Comparison of ENCODE assay signal across 8 mouse cellular contexts in genomic region chr11:70410297-70410643, GRCm38 (mm10). TPM values are rescaled to one million over a fixed set of nuclear protein-coding genes. Genes with fewer than 3 reads are reported as not detected.
DNase-seq lines count a peak whose midpoint lies in the region; ATAC-seq and TF ChIP-seq lines count a peak whose summit lies in the region.

No protein-coding gene starts in this region.

- H3K9ac ChIP-seq in heart, adult 2 months (ENCODE audit: low read depth, low read length): peak overlapping the region; percentile 72; the same call in 1 of the 2 replicates
- H3K9ac ChIP-seq in CH12.LX (ENCODE audit: insufficient read depth, low read depth): peak overlapping the region; percentile 37
- peak overlapping the region; percentile 99 for H3K9ac ChIP-seq in forebrain, embryonic 16.5 days (replicated peaks; ENCODE audit: low read depth, low read length)
- peak overlapping the region; percentile 95 for H3K9ac ChIP-seq in liver, embryonic 16.5 days (ENCODE audit: low read depth, low read length)

- no peaks in the 10 kb centered on the region; the same call in 1 of the 2 replicates for H3K4me1 ChIP-seq in heart, adult 2 months (ENCODE audit: control insufficient read depth, insufficient read depth, low read length)
- peaks cover 12 to 49% of the 10 kb centered on the region in 2 experiments for H3K4me1 ChIP-seq in CH12.LX (ENCODE audit: control insufficient read depth in 1 of 2, insufficient read depth in 2 of 2)
- peaks cover 19% of the 10 kb centered on the region for H3K4me1 ChIP-seq in forebrain, embryonic 16.5 days (replicated peaks; ENCODE audit: control insufficient read depth, insufficient read depth, low read length)
- peaks cover 20% of the 10 kb centered on the region for H3K4me1 ChIP-seq in liver, embryonic 16.5 days (ENCODE audit: control insufficient read depth, low read depth, low read length)

- H3K36me3 ChIP-seq in heart, adult 2 months (ENCODE audit: control insufficient read depth, insufficient read depth, low read length): no peaks in the 10 kb centered on the region; the same call in 1 of the 2 replicates
- H3K36me3 ChIP-seq in CH12.LX (replicated peaks in 1 of 2; ENCODE audit: control insufficient read depth in 1 of 2, insufficient read depth in 1 of 2, low read length in 1 of 2): peaks cover 10 to 34% of the 10 kb centered on the region in 2 experiments
- H3K36me3 ChIP-seq in forebrain, embryonic 16.5 days (ENCODE audit: control insufficient read depth, insufficient read depth): no peaks in the 10 kb centered on the region
- peaks cover 4% of the 10 kb centered on the region; the same call in 1 of the 2 replicates for H3K36me3 ChIP-seq in liver, embryonic 16.5 days (ENCODE audit: control insufficient read depth, insufficient read depth)

- in situ Hi-C loops in CH12.LX (cut with MboI; ENCODE audit: low pct_ligation_motif_present, low pct_unique_long_range_greater_than_20kb, low sequenced_read_pairs): loop anchor here (5.0 to 10.0 kb wide), 3 partner anchors 97 to 345 kb away; partner anchors contain the start of genes 4930544D05Rik, Chrne and Tm4sf5

- no peaks in the 10 kb centered on the region for H3K9me3 ChIP-seq in CH12.LX (replicated peaks; ENCODE audit: low read length)
- H3K9me3 ChIP-seq in forebrain, embryonic 16.5 days (ENCODE audit: control insufficient read depth, low read length): no peaks in the 10 kb centered on the region
- no peaks in the 10 kb centered on the region for H3K9me3 ChIP-seq in liver, embryonic 16.5 days (replicated peaks; ENCODE audit: control insufficient read depth, low read length)

- no peak for ATAC-seq in forebrain, embryonic 16.5 days
- ATAC-seq in liver, embryonic 16.5 days (ENCODE audit: low read depth): no peak

- no peak for TF ChIP-seq CTCF in heart, adult 2 months (IDR thresholded peaks at IDR 0.05)
- no peak for TF ChIP-seq CTCF in CH12.LX (conservative IDR thresholded peaks at IDR 0.05 in 1 of 2, IDR thresholded peaks at IDR 0.05 in 1 of 2; ENCODE audit: low read depth in 2 of 2, low read length in 2 of 2)

- TF ChIP-seq RAD21 in CH12.LX (IDR thresholded peaks at IDR 0.05; ENCODE audit: low read depth, low read length): no peak

- no peak for DNase-seq in heart, adult 2 months
- DNase-seq in heart, adult 9 months (ENCODE audit: low spot score in 2 of 2): no peak
- no peak for DNase-seq in CH12.LX (ENCODE audit: extremely low read depth)
- no peak for DNase-seq in embryo, embryonic 9.5 days (ENCODE audit: extremely low spot score)
- DNase-seq in frontal cortex, postnatal 14 days (ENCODE audit: low spot score in 2 of 2): no peak
- DNase-seq in left cerebral cortex, postnatal 25 days (ENCODE audit: low spot score in 2 of 2): no peak

- no peaks in the 10 kb centered on the region for H3K27me3 ChIP-seq in heart, adult 2 months (ENCODE audit: control insufficient read depth, insufficient read depth, low read length)
- no peaks in the 10 kb centered on the region for H3K27me3 ChIP-seq in CH12.LX (replicated peaks)
- no peaks in the 10 kb centered on the region for H3K27me3 ChIP-seq in forebrain, embryonic 16.5 days (replicated peaks; ENCODE audit: control insufficient read depth, insufficient read depth, low read length)
- no peaks in the 10 kb centered on the region for H3K27me3 ChIP-seq in liver, embryonic 16.5 days (ENCODE audit: control insufficient read depth, insufficient read depth, low read depth, low read length)

- WGBS in heart, adult 2 months: 61% methylated on average over 6 of the region's 6 CpGs
- 60% methylated on average over 6 of the region's 6 CpGs for WGBS in forebrain, embryonic 16.5 days
- WGBS in liver, embryonic 16.5 days (ENCODE audit: insufficient replicate concordance): 44% methylated on average over 6 of the region's 6 CpGs

- H3K79me2 ChIP-seq in heart, adult 2 months (replicated peaks; ENCODE audit: control insufficient read depth, insufficient read depth, low read length): peaks cover 5% of the 10 kb centered on the region
- H3K79me2 ChIP-seq in CH12.LX (replicated peaks; ENCODE audit: control insufficient read depth, extremely low read depth, insufficient read depth, poor library complexity, severe bottlenecking): peaks cover 45% of the 10 kb centered on the region

- peak overlapping the region; percentile 40 for H3K4me2 ChIP-seq in CH12.LX (ENCODE audit: insufficient read depth, low read depth, poor library complexity, severe bottlenecking)
- peak overlapping the region; percentile 77 for H3K4me2 ChIP-seq in forebrain, embryonic 16.5 days (ENCODE audit: low read length)
- peak overlapping the region; percentile 85 for H3K4me2 ChIP-seq in liver, embryonic 16.5 days (ENCODE audit: low read depth, low read length)

- H3K4me3 ChIP-seq in heart, adult 2 months: peak overlapping the region; percentile 96
- H3K4me3 ChIP-seq in CH12.LX (replicated peaks in 1 of 3; ENCODE audit: low read depth in 2 of 3, low read length in 2 of 3, poor library complexity in 1 of 3): peak overlapping the region; percentile 91 to 96 (median 95)
- peak overlapping the region; percentile 95 for H3K4me3 ChIP-seq in forebrain, embryonic 16.5 days (replicated peaks; ENCODE audit: low read length)
- H3K4me3 ChIP-seq in liver, embryonic 16.5 days (ENCODE audit: low read depth, low read length): peak overlapping the region; percentile 91

- TF ChIP-seq POLR2A in heart, adult 2 months (IDR thresholded peaks at IDR 0.05; ENCODE audit: insufficient read depth, low read depth, low read length): no peak
- TF ChIP-seq POLR2A in CH12.LX (IDR thresholded peaks at IDR 0.05; ENCODE audit: low read depth, low read length): no peak; the same call in 1 of the 2 replicates

- peak overlapping the region; percentile 89 for H3K27ac ChIP-seq in heart, adult 2 months
- H3K27ac ChIP-seq in CH12.LX (ENCODE audit: insufficient read depth, low read depth): no peak overlapping the region
- H3K27ac ChIP-seq in forebrain, embryonic 16.5 days (ENCODE audit: low read length): peak overlapping the region; percentile 83
- H3K27ac ChIP-seq in liver, embryonic 16.5 days (ENCODE audit: low read length): peak overlapping the region; percentile 75

- 0 out of 2 replicates have a peak, but pooled peaks have one; percentile 6 for TF ChIP-seq EP300 in heart, adult 2 months (IDR thresholded peaks at IDR 0.05; ENCODE audit: insufficient read depth, low read depth, low read length)
- TF ChIP-seq EP300 in CH12.LX (IDR thresholded peaks at IDR 0.05; ENCODE audit: low read length): no peak

- intact Hi-C loops in heart, adult 2 months (cut with DNase I): loop anchor here (5.0 kb wide), 1 partner anchor 197 kb away; no protein-coding TSS in a partner anchor
- intact Hi-C loops in left cerebral cortex, postnatal 25 days (cut with DNase I): loop anchor here (5.0 kb wide), 1 partner anchor 347 kb away; no protein-coding TSS in a partner anchor

- dilution Hi-C loops in CH12.LX (cut with MboI; ENCODE audit: extremely low pct_ligation_motif_present, extremely low pct_unique_long_range_greater_than_20kb, low sequenced_read_pairs): no loop called here

TF ChIP-seq in CH12.LX, 34 proteins besides CTCF, POLR2A, EP300 and RAD21 (continues in another document):
- TF ChIP-seq MYC (IDR thresholded peaks at IDR 0.05; ENCODE audit: low read depth, low read length): peak; percentile 99; the same call in 1 of the 2 replicates

RNA-seq across cellular contexts. Expression of gene Pelp1, which starts 0.4 kb away (rescaled TPM):
- 10 to 100 TPM; 17.0 to 20.7 TPM for total RNA-seq in heart, adult 2 months (2021)
- 12.4 and 13.0 TPM in 2 replicates for polyA plus RNA-seq in heart, adult 2 months (2012; rRNA removed)
- 33.0 and 37.5 TPM in 2 replicates for total RNA-seq in CH12.LX (2012; rRNA removed)
- 12.9 and 13.2 TPM in 2 replicates for total RNA-seq in CH12.LX (2014; rRNA removed)
- 101 and 113 TPM in 2 replicates for polyA plus RNA-seq in CH12.LX (2012; ENCODE audit: insufficient read length, low read depth)
- 35.6 and 38.5 TPM in 2 replicates for polyA plus RNA-seq in forebrain, embryonic 16.5 days (2015; fragmentation: Nextera tagmentation; extraction: Ambion mirVana)
- polyA plus RNA-seq in liver, embryonic 16.5 days (2015; fragmentation: Nextera tagmentation; extraction: Ambion mirVana): 11.1 and 13.1 TPM in 2 replicates
- 10 to 100 TPM; 34.9 to 42.0 TPM for total RNA-seq in left cerebral cortex, postnatal 25 days (2021)

RNA-seq across cellular contexts. Expression of gene Arrb2, which starts 22.2 kb away (rescaled TPM):
- 10 to 100 TPM; 10.2 to 10.8 TPM for total RNA-seq in heart, adult 2 months (2021)
- polyA plus RNA-seq in heart, adult 2 months (2012; rRNA removed): 23.6 and 27.6 TPM in 2 replicates
- total RNA-seq in CH12.LX (2012; rRNA removed) (45.9 and 60.2 TPM in 2 replicates), CH12.LX (2014; rRNA removed) (42.1 and 46.0 TPM in 2 replicates)
- polyA plus RNA-seq in CH12.LX (2012; ENCODE audit: insufficient read length, low read depth): 89.7 and 101 TPM in 2 replicates
- polyA plus RNA-seq in forebrain, embryonic 16.5 days (2015; fragmentation: Nextera tagmentation; extraction: Ambion mirVana): 36.0 and 51.2 TPM in 2 replicates
- 15.0 and 15.8 TPM in 2 replicates for polyA plus RNA-seq in liver, embryonic 16.5 days (2015; fragmentation: Nextera tagmentation; extraction: Ambion mirVana)
- 10 to 100 TPM; 64.6 to 66.7 TPM for total RNA-seq in left cerebral cortex, postnatal 25 days (2021)

RNA-seq across cellular contexts. Expression of gene Med11, which starts 41.4 kb away (rescaled TPM):
- 1 to 10 TPM; 6.6 to 6.7 TPM for total RNA-seq in heart, adult 2 months (2021)
- polyA plus RNA-seq in heart, adult 2 months (2012; rRNA removed): 7.8 and 9.7 TPM in 2 replicates
- total RNA-seq in CH12.LX (2012; rRNA removed): 52.2 and 59.7 TPM in 2 replicates
- total RNA-seq in CH12.LX (2014; rRNA removed): 70.3 and 79.9 TPM in 2 replicates
- polyA plus RNA-seq in CH12.LX (2012; ENCODE audit: insufficient read length, low read depth): 74.3 and 91.6 TPM in 2 replicates
- polyA plus RNA-seq in forebrain, embryonic 16.5 days (2015; fragmentation: Nextera tagmentation; extraction: Ambion mirVana): 39.8 and 46.0 TPM in 2 replicates
- polyA plus RNA-seq in liver, embryonic 16.5 days (2015; fragmentation: Nextera tagmentation; extraction: Ambion mirVana): 12.8 and 13.7 TPM in 2 replicates
- total RNA-seq in left cerebral cortex, postnatal 25 days (2021): 10 to 100 TPM; 12.9 to 15.7 TPM

RNA-seq across cellular contexts. Expression of gene Zmynd15, which starts 49.0 kb away (rescaled TPM):
- 1 to 10 TPM; 1.3 to 2.9 TPM for total RNA-seq in heart, adult 2 months (2021)
- polyA plus RNA-seq in heart, adult 2 months (2012; rRNA removed): 3.2 and 3.8 TPM in 2 replicates
- total RNA-seq in CH12.LX (2012; rRNA removed) (0.08 TPM in 1 of 2 replicates, not detected in the other), CH12.LX (2014; rRNA removed) (0.05 TPM in 1 of 2 replicates, not detected in the other)
- polyA plus RNA-seq in CH12.LX (2012; ENCODE audit: insufficient read length, low read depth): 0.20 and 0.74 TPM in 2 replicates
- polyA plus RNA-seq in forebrain, embryonic 16.5 days (2015; fragmentation: Nextera tagmentation; extraction: Ambion mirVana): 0.46 and 0.90 TPM in 2 replicates
- 0.42 and 0.87 TPM in 2 replicates for polyA plus RNA-seq in liver, embryonic 16.5 days (2015; fragmentation: Nextera tagmentation; extraction: Ambion mirVana)
- under 1 TPM; 0.41 to 0.94 TPM for total RNA-seq in left cerebral cortex, postnatal 25 days (2021)

RNA-seq across cellular contexts. Expression of gene Cxcl16, which starts 49.5 kb away (rescaled TPM):
- total RNA-seq in heart, adult 2 months (2021): 1 to 10 TPM; 7.9 to 8.8 TPM
- 17.6 and 20.6 TPM in 2 replicates for polyA plus RNA-seq in heart, adult 2 months (2012; rRNA removed)
- total RNA-seq in CH12.LX (2012; rRNA removed): 0.04 and 0.08 TPM in 2 replicates
- total RNA-seq in CH12.LX (2014; rRNA removed): not detected in 2 replicates
- polyA plus RNA-seq in CH12.LX (2012; ENCODE audit: insufficient read length, low read depth): 0.56 and 0.59 TPM in 2 replicates
- 1.7 and 2.0 TPM in 2 replicates for polyA plus RNA-seq in forebrain, embryonic 16.5 days (2015; fragmentation: Nextera tagmentation; extraction: Ambion mirVana)
- polyA plus RNA-seq in liver, embryonic 16.5 days (2015; fragmentation: Nextera tagmentation; extraction: Ambion mirVana): 2.6 and 3.0 TPM in 2 replicates
- 1 to 10 TPM in 1 of 2 experiments, under 1 TPM in 1; 0.94 to 1.2 TPM for total RNA-seq in left cerebral cortex, postnatal 25 days (2021)

Comparison
In these comparisons a context has a peak if more than half of its experiments do, and no peak if none do; other contexts are left out.
1. H3K9ac ChIP-seq: peak in every context shown above with its lines; median percentile 99 in forebrain, embryonic 16.5 days; 95 in liver, embryonic 16.5 days; 72 in heart, adult 2 months; 37 in CH12.LX.